ENCODE assay signal across 9 mouse cellular contexts in genomic region chr17:36031583-36032331, GRCm38 (mm10). TPM values are rescaled to one million over a fixed set of nuclear protein-coding genes. Genes with fewer than 3 reads are reported as not detected.
DNase-seq lines count a peak whose midpoint lies in the region; ATAC-seq and TF ChIP-seq lines count a peak whose summit lies in the region.
"Not testable (repeated sequence)": the region's sequence is repeated elsewhere in the genome, so short reads cannot be mapped to it uniquely, and the experiment has no call there.
"Had no signal": no experiment of that assay in that cellular context is flagged by ENCODE, and none has a peak within 500 bp of the region (broad histone marks: within the 10 kb centered on the region; RNA-seq: fewer than 3 reads in every experiment).

No protein-coding gene starts in this region.

- H3K4me2 ChIP-seq in CH12.LX (ENCODE audit: insufficient read depth, low read depth, poor library complexity, severe bottlenecking), result not testable (repeated sequence)
- H3K4me2 ChIP-seq in forebrain, embryonic 13.5 days, result peak overlapping the region; percentile 81
- peak overlapping the region; percentile 84 for H3K4me2 ChIP-seq in liver, postnatal 0 days (ENCODE audit: low read depth, low read length)
- H3K4me2 ChIP-seq in stomach, embryonic 14.5 days (replicated peaks; ENCODE audit: low read depth, low read length), result peak overlapping the region; percentile 70

- H3K9ac ChIP-seq in CH12.LX (ENCODE audit: insufficient read depth, low read depth), result peak overlapping the region; percentile 84
- peak overlapping the region; percentile 65 for H3K9ac ChIP-seq in forebrain, embryonic 13.5 days
- H3K9ac ChIP-seq in liver, postnatal 0 days (replicated peaks), result peak overlapping the region; percentile 86
- H3K9ac ChIP-seq in stomach, embryonic 14.5 days (replicated peaks; ENCODE audit: low read depth, low read length), result not testable (repeated sequence)

- H3K36me3 ChIP-seq in CH12.LX (replicated peaks in 1 of 2; ENCODE audit: control insufficient read depth in 1 of 2, insufficient read depth in 1 of 2, low read length in 1 of 2), result peaks cover 2 to 16% of the 10 kb centered on the region in 2 experiments
- H3K36me3 ChIP-seq in forebrain, embryonic 13.5 days (ENCODE audit: poor library complexity, severe bottlenecking); liver, postnatal 0 days (replicated peaks; ENCODE audit: insufficient read depth, low read length); stomach, embryonic 14.5 days (ENCODE audit: control insufficient read depth, insufficient read depth, low read length): not testable (repeated sequence)

- TF ChIP-seq POLR2A in CH12.LX (IDR thresholded peaks at IDR 0.05; ENCODE audit: low read depth, low read length); cerebellum, adult 2 months (IDR thresholded peaks at IDR 0.05; ENCODE audit: borderline replicate concordance, insufficient read depth, low read length): not testable (repeated sequence)

- H3K4me1 ChIP-seq in CH12.LX (ENCODE audit: control insufficient read depth in 1 of 2, insufficient read depth in 2 of 2); cerebellum, adult 2 months (ENCODE audit: control insufficient read depth, insufficient read depth, low read length); forebrain, embryonic 13.5 days; stomach, embryonic 14.5 days (ENCODE audit: control insufficient read depth, insufficient read depth, low read length): not testable (repeated sequence)
- peaks cover 16% of the 10 kb centered on the region for H3K4me1 ChIP-seq in liver, postnatal 0 days (ENCODE audit: insufficient read depth)

- TF ChIP-seq CTCF in CH12.LX (conservative IDR thresholded peaks at IDR 0.05 in 1 of 2, IDR thresholded peaks at IDR 0.05 in 1 of 2; ENCODE audit: low read depth in 2 of 2, low read length in 2 of 2), result peak in 1 of 2 experiments; percentile 17; a peak in 1 of 4 replicates
- peak; percentile 46 for TF ChIP-seq CTCF in cerebellum, adult 2 months (IDR thresholded peaks at IDR 0.05; ENCODE audit: borderline replicate concordance, insufficient read depth, low read depth, low read length)
- TF ChIP-seq CTCF in liver, postnatal 0 days (IDR thresholded peaks at IDR 0.05; ENCODE audit: low read depth), result peak; percentile 67

- not testable (repeated sequence) for TF ChIP-seq RAD21 in CH12.LX (IDR thresholded peaks at IDR 0.05; ENCODE audit: low read depth, low read length)

- WGBS in cerebellum, adult 2 months, result 1% methylated on average over 40 of the region's 40 CpGs
- 1% methylated on average over 40 of the region's 40 CpGs for WGBS in forebrain, embryonic 13.5 days
- WGBS in liver, postnatal 0 days (ENCODE audit: insufficient replicate concordance), result 2% methylated on average over 40 of the region's 40 CpGs
- 1% methylated on average over 35 of the region's 40 CpGs for WGBS in stomach, embryonic 14.5 days

- in situ Hi-C loops in CH12.LX (cut with MboI; ENCODE audit: low pct_ligation_motif_present, low pct_unique_long_range_greater_than_20kb, low sequenced_read_pairs), result loop anchor here (10.0 kb wide), 1 partner anchor 83 kb away; no protein-coding TSS in a partner anchor

- dilution Hi-C loops in CH12.LX (cut with MboI; ENCODE audit: extremely low pct_ligation_motif_present, extremely low pct_unique_long_range_greater_than_20kb, low sequenced_read_pairs), result not testable (repeated sequence)

- peak overlapping the region; percentile 40 to 80 (median 58) for H3K4me3 ChIP-seq in CH12.LX (replicated peaks in 1 of 3; ENCODE audit: low read depth in 2 of 3, low read length in 2 of 3, poor library complexity in 1 of 3)
- peak overlapping the region; percentile 52 for H3K4me3 ChIP-seq in cerebellum, adult 2 months (replicated peaks; ENCODE audit: insufficient read depth, low read depth, low read length)
- peak overlapping the region; percentile 47 for H3K4me3 ChIP-seq in forebrain, embryonic 13.5 days
- peak overlapping the region; percentile 76 for H3K4me3 ChIP-seq in liver, postnatal 0 days (ENCODE audit: low read depth, low read length)
- peak overlapping the region; percentile 37 for H3K4me3 ChIP-seq in stomach, embryonic 14.5 days (ENCODE audit: low read depth, low read length)

- H3K9me3 ChIP-seq in CH12.LX (replicated peaks; ENCODE audit: low read length); forebrain, embryonic 13.5 days (replicated peaks); liver, postnatal 0 days (ENCODE audit: low read length); stomach, embryonic 14.5 days (ENCODE audit: control insufficient read depth, low read depth, low read length): not testable (repeated sequence)

- not testable (repeated sequence) for DNase-seq in CH12.LX (ENCODE audit: extremely low read depth)
- peak; percentile 40 to 62 for DNase-seq in cerebellum, adult 2 months
- DNase-seq in kidney, postnatal 36 days, result peak; percentile 54 to 74
- peak; percentile 49 for DNase-seq in liver, postnatal 0 days
- DNase-seq in naive thymus-derived CD4-positive, alpha-beta T cell, adult 2 months (ENCODE audit: low read depth), result peak; percentile 72

- peak; percentile 61 for ATAC-seq in forebrain, embryonic 13.5 days
- ATAC-seq in hematopoietic stem cell, adult 5-6 weeks (replicated peaks in 1 of 2; ENCODE audit: insufficient read depth in 1 of 2, low FRiP score in 2 of 2, low TSS enrichment in 1 of 2, low read depth in 1 of 2, poor library complexity in 2 of 2, severe bottlenecking in 2 of 2), result peak; percentile 77 to 87
- ATAC-seq in liver, postnatal 0 days, result peak; percentile 38
- peak; percentile 57; the same call in 1 of the 2 replicates for ATAC-seq in stomach, embryonic 14.5 days (ENCODE audit: insufficient number of reproducible peaks, insufficient read depth, low FRiP score, low read depth)

- not testable (repeated sequence) for TF ChIP-seq EP300 in CH12.LX (IDR thresholded peaks at IDR 0.05; ENCODE audit: low read length); liver, postnatal 0 days (IDR thresholded peaks at IDR 0.05; ENCODE audit: low read depth)

- H3K27me3 ChIP-seq in CH12.LX (replicated peaks); cerebellum, adult 2 months (ENCODE audit: control insufficient read depth, insufficient read depth, low read length); forebrain, embryonic 13.5 days; liver, postnatal 0 days (ENCODE audit: insufficient read depth, low read length); stomach, embryonic 14.5 days (ENCODE audit: control insufficient read depth, insufficient read depth, low read length): not testable (repeated sequence)

- H3K79me2 ChIP-seq in CH12.LX (replicated peaks; ENCODE audit: control insufficient read depth, extremely low read depth, insufficient read depth, poor library complexity, severe bottlenecking), result peaks cover 12% of the 10 kb centered on the region; the same call in 1 of the 2 replicates

- peak overlapping the region; percentile 74; the same call in 1 of the 2 replicates for H3K27ac ChIP-seq in CH12.LX (ENCODE audit: insufficient read depth, low read depth)
- H3K27ac ChIP-seq in cerebellum, adult 2 months (ENCODE audit: insufficient read depth, low read length); forebrain, embryonic 13.5 days; stomach, embryonic 14.5 days (ENCODE audit: low read length): not testable (repeated sequence)
- H3K27ac ChIP-seq in liver, postnatal 0 days (ENCODE audit: low read depth), result peak overlapping the region; percentile 84

RNA-seq across cellular contexts. Expression of gene H2-T23, which starts 0.9 kb away (rescaled TPM):
- total RNA-seq in CH12.LX (2012; rRNA removed) (21.8 and 23.0 TPM in 2 replicates), CH12.LX (2014; rRNA removed) (35.6 and 38.8 TPM in 2 replicates)
- polyA plus RNA-seq in CH12.LX (2012; ENCODE audit: insufficient read length, low read depth), result 42.1 and 75.0 TPM in 2 replicates
- 13.0 and 17.3 TPM in 2 replicates for polyA plus RNA-seq in cerebellum, adult 2 months (2012; rRNA removed)
- 5.6 and 5.7 TPM in 2 replicates for polyA plus RNA-seq in forebrain, embryonic 13.5 days (2015; fragmentation: Nextera tagmentation; extraction: Ambion mirVana)
- 197 and 236 TPM in 2 replicates for total RNA-seq in hematopoietic stem cell, adult 5-6 weeks (2017)
- 113 and 120 TPM in 2 replicates for polyA plus RNA-seq in liver, postnatal 0 days (2015; fragmentation: Nextera tagmentation; extraction: Ambion mirVana)
- 8.4 and 10.6 TPM in 2 replicates for polyA plus RNA-seq in stomach, embryonic 14.5 days (2014; fragmentation: Nextera tagmentation; extraction: Ambion mirVana)

RNA-seq across cellular contexts. Expression of gene H2-T22, which starts 10.8 kb away (rescaled TPM):
- total RNA-seq in CH12.LX (2012; rRNA removed) (9.6 and 10.6 TPM in 2 replicates), CH12.LX (2014; rRNA removed) (14.9 and 16.4 TPM in 2 replicates)
- polyA plus RNA-seq in CH12.LX (2012; ENCODE audit: insufficient read length, low read depth), result 19.8 and 26.1 TPM in 2 replicates
- polyA plus RNA-seq in cerebellum, adult 2 months (2012; rRNA removed), result 25.5 and 31.0 TPM in 2 replicates
- 4.0 TPM in 2 replicates for polyA plus RNA-seq in forebrain, embryonic 13.5 days (2015; fragmentation: Nextera tagmentation; extraction: Ambion mirVana)
- total RNA-seq in hematopoietic stem cell, adult 5-6 weeks (2017), result 66.7 and 102 TPM in 2 replicates
- 16.2 and 17.1 TPM in 2 replicates for polyA plus RNA-seq in liver, postnatal 0 days (2015; fragmentation: Nextera tagmentation; extraction: Ambion mirVana)
- polyA plus RNA-seq in stomach, embryonic 14.5 days (2014; fragmentation: Nextera tagmentation; extraction: Ambion mirVana), result 19.3 and 21.8 TPM in 2 replicates

RNA-seq across cellular contexts. Expression of gene Gm6034, which starts 11.0 kb away (rescaled TPM):
- 0.80 and 1.1 TPM in 2 replicates for total RNA-seq in CH12.LX (2012; rRNA removed)
- total RNA-seq in CH12.LX (2014; rRNA removed), result 0.42 TPM in 1 of 2 replicates, not detected in the other
- 1.7 and 2.1 TPM in 2 replicates for polyA plus RNA-seq in CH12.LX (2012; ENCODE audit: insufficient read length, low read depth)
- not detected in 2 replicates for polyA plus RNA-seq in cerebellum, adult 2 months (2012; rRNA removed)
- polyA plus RNA-seq in forebrain, embryonic 13.5 days (2015; fragmentation: Nextera tagmentation; extraction: Ambion mirVana), result not detected in 2 replicates
- not detected in 2 replicates for total RNA-seq in hematopoietic stem cell, adult 5-6 weeks (2017)
- not detected in 2 replicates for polyA plus RNA-seq in liver, postnatal 0 days (2015; fragmentation: Nextera tagmentation; extraction: Ambion mirVana)
- not detected in 2 replicates for polyA plus RNA-seq in stomach, embryonic 14.5 days (2014; fragmentation: Nextera tagmentation; extraction: Ambion mirVana)
- total RNA-seq: adrenal gland, adult 18-20 months had no signal

RNA-seq across cellular contexts. Expression of gene H2-T24, which starts 11.4 kb away (rescaled TPM):
- 9.8 and 16.1 TPM in 2 replicates for total RNA-seq in CH12.LX (2012; rRNA removed)
- 6.6 and 7.6 TPM in 2 replicates for total RNA-seq in CH12.LX (2014; rRNA removed)
- polyA plus RNA-seq in CH12.LX (2012; ENCODE audit: insufficient read length, low read depth), result 8.9 and 9.3 TPM in 2 replicates
- 0.95 and 1.1 TPM in 2 replicates for polyA plus RNA-seq in cerebellum, adult 2 months (2012; rRNA removed)
- 6.3 and 6.5 TPM in 2 replicates for polyA plus RNA-seq in forebrain, embryonic 13.5 days (2015; fragmentation: Nextera tagmentation; extraction: Ambion mirVana)
- 16.8 and 23.6 TPM in 2 replicates for total RNA-seq in hematopoietic stem cell, adult 5-6 weeks (2017)
- polyA plus RNA-seq in liver, postnatal 0 days (2015; fragmentation: Nextera tagmentation; extraction: Ambion mirVana), result 4.6 and 5.4 TPM in 2 replicates
- 3.3 and 5.3 TPM in 2 replicates for polyA plus RNA-seq in stomach, embryonic 14.5 days (2014; fragmentation: Nextera tagmentation; extraction: Ambion mirVana)

RNA-seq across cellular contexts. Expression of gene Gm11127, which starts 26.4 kb away (rescaled TPM):
- 23.8 and 25.1 TPM in 2 replicates for total RNA-seq in CH12.LX (2012; rRNA removed)
- 1.2 and 2.0 TPM in 2 replicates for total RNA-seq in CH12.LX (2014; rRNA removed)
- 0.27 and 0.37 TPM in 2 replicates for polyA plus RNA-seq in CH12.LX (2012; ENCODE audit: insufficient read length, low read depth)
- 0.08 and 0.15 TPM in 2 replicates for polyA plus RNA-seq in cerebellum, adult 2 months (2012; rRNA removed)
- polyA plus RNA-seq in forebrain, embryonic 13.5 days (2015; fragmentation: Nextera tagmentation; extraction: Ambion mirVana), result not detected in 2 replicates
- total RNA-seq in hematopoietic stem cell, adult 5-6 weeks (2017), result not detected in 2 replicates
- polyA plus RNA-seq in liver, postnatal 0 days (2015; fragmentation: Nextera tagmentation; extraction: Ambion mirVana), result 0.12 TPM in 1 of 2 replicates, not detected in the other
- not detected in 2 replicates for polyA plus RNA-seq in stomach, embryonic 14.5 days (2014; fragmentation: Nextera tagmentation; extraction: Ambion mirVana)
